Mouse (Mus musculus): ENCODE results near the gene Cdc42ep3.

The Cdc42ep3 gene

DNA sequence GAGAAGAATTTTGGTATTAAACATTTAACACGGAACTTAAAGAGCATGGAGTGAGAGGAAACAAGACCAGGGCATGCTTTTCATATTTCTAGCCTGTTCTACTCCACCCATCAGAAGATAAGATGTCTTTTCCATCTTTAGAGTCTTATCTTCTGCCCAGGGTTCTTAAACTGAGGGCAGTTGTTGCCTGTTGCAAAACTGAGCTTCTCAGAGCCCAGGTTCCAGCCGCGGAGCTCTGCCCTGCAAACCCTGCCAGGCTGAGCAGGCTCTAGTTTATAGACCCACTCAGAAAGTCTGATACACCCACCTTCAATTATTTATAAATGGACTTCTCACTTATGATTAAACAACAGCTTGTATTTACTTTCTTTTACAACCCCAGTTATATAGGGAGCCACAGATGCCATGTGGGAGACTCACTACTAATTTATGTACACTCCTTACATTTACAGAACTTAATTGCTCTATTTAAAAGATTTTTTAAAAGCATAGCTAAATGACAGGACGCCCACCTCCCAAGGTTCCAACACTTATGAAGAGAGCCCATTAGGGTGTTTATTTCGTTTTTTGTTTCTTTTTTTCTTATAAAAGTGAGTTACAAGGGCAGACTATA is 11.5 kb downstream of the Cdc42ep3 start:
- DNase-seq: no peak

- no peak for DNase-seq
Observed at GRCm38 (mm10) chr17:79342639-79343333, 12.1 kb downstream of the Cdc42ep3 start.

GRCm38 (mm10) chr17:79341946-79342470 is 12.9 kb downstream of the Cdc42ep3 start:
- no peak for DNase-seq

- DNase-seq: no peak
Observed at GRCm38 (mm10) chr17:79337494-79337893, 17.4 kb downstream of the Cdc42ep3 start.

DNA sequence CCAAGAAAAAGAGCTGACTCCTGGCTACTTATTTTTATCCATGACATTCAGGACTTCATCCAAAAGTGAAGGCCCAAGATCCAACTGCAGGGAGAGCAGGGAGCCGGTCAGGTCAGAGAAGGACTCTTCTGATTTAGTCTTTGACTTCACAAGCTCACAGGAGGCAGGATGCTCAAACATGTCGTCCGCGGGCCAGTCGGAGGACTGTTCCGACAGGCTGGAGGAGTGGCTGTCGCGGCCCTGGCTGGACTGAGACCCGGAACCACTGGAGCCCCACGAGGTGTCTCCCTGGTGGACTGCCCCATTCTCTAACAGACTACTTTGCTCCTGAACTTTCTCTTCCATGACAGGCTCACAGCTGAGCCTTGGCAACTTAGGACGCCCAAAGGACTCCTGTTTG is 20.2 kb downstream of the Cdc42ep3 start:
- no peak for DNase-seq

- no peak for DNase-seq
Observed at GRCm38 (mm10) chr17:79333650-79334049, 21.2 kb downstream of the Cdc42ep3 start.

DNA sequence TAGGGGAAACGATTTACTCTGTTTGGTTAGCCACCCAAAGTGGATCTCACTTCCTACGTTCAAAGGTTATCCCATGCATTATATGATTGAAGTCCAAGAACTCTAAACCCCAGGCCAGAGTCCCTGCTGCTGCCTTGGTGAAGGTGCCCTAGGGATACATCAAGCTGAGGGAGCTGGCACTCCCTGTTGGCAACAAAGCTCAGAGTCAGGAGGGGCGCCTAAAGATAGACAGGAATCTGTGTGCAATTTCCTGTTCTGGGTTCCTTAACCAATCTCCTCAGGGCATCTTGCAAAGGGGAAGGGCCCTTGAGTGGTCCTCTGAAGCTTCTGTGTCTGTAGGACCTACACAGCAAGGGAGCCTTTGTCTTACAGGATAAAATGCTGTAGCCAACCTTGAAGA is 22.0 kb downstream of the Cdc42ep3 start:
- DNase-seq: no peak

- DNase-seq: no peak
Observed at GRCm38 (mm10) chr17:79330397-79330796, 24.5 kb downstream of the Cdc42ep3 start.

GRCm38 (mm10) chr17:79326868-79327376 is 28.0 kb downstream of the Cdc42ep3 start:
- DNase-seq: no peak

DNA sequence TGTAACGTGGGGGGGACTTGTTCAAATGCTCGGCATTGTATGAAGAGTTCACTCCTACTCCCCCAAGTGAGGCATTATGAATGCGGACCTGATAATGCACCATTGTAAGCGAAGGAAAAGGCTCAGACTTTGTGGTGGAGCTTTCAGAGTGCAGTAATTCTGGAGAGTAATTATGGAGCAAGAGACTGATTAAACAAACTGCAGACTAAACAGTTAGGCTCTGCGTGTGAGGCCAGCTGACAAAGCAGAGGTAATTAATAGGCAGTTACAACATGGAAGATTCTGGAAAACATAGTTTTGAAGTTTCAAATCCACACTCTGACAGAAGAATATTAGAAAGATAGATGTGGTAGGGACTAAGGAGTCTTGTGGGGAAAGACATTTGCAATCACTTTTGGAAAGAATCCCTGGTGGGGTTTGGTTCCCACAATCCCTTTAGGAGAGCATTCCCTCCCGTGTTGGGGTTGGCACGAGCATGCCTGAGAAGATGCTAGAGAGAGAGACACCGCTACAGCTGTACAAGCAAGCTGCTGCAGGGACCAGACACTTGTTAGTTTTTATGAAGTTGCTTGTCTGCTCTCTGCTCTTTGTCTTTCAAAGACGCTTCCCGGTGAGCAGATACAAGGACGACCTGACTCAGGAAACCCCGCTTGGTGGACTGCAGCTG is 37.7 kb downstream of the Cdc42ep3 start:
- DNase-seq: no peak

GRCm38 (mm10) chr17:79315415-79316094 is 39.3 kb downstream of the Cdc42ep3 start:
- DNase-seq: no peak

- DNase-seq: no peak
Observed at GRCm38 (mm10) chr17:79310465-79310864, 44.4 kb downstream of the Cdc42ep3 start.

DNA sequence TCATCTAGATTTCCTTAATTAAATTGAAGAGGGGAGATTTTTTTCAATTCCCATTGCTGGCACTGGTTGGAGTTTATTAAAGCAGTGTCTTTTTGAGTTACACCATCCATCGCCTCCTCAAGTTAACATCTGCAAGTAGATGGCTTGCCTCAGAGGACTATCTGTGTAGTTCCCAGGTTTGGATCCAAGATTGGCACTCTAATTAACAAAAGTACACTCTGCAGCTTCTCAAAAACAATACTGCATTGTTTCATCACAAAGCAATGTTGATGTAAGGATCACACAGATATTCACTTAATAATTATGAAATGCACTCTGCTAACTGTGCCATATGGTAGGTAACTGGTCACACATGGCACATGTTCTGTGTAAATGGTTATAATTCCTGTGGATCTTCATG is 45.4 kb downstream of the Cdc42ep3 start:
- no peak for DNase-seq

GRCm38 (mm10) chr17:79305644-79306043 is 49.2 kb downstream of the Cdc42ep3 start:
- DNase-seq: no peak

GRCm38 (mm10) chr17:79303744-79304497 is 51.0 kb downstream of the Cdc42ep3 start:
- DNase-seq: no peak

GRCm38 (mm10) chr17:79303238-79303637 is 51.7 kb downstream of the Cdc42ep3 start:
- DNase-seq: no peak

DNA sequence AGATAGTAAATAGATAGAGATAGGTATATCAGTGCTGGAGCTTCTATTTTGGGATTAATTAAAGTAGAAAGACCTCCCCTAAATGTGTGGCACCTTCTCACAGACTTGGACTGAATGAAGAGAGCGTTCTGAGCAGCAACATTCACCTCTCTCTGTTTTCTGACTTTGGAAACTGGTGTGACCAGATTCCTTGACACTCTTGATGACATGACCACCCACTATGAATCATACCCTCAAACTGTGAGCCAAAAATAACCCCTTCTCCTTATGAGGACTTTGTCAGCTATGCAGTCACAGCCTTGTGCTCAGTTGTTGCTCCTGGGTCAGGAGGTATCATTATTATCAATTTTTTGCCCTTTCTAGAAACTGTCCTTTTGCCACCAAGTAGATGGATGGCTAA is 55.0 kb downstream of the Cdc42ep3 start:
- no peak for DNase-seq

DNA sequence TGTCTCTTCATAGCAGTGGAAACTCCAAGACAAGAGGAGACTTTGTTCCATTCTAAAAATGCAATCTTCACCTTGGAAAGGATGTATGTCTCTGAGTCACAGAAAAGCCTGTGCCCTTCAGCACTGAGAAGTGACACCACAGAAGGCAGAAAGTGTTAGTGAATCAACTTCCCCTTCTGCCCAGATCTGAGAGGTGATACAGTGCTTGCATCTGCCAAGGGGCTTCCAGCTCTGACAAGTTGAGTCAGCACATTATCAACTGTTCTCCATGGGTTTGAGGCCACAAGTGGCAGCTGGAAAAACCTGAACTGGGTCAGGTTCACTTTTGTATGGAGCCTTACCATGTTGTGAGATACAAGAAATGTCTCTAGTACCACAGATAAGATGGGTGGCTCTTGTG is 55.9 kb downstream of the Cdc42ep3 start:
- peak; percentile 13 to 20 for DNase-seq

DNA sequence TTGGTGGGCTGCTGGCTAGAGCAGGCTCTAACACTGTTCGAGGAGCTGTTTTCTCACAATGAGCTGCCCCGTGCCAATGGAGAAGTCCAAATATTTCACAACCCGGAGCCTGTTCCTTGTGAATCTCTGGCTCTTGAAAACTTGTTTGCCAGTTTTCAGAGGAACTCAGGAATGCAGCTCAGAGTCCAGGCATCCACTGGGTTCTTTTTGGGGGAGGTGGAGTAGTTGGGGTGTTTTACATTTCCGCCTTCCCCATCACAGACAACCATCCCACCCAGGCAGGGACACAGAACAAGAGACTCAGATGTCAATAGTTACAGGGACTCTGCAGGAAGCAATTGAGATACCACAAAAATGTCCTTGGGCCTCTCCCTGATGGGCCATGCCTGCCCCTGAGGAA is 59.0 kb downstream of the Cdc42ep3 start:
- DNase-seq: no peak

- DNase-seq: no peak
Observed at GRCm38 (mm10) chr17:79291672-79292071, 63.2 kb downstream of the Cdc42ep3 start.

DNA sequence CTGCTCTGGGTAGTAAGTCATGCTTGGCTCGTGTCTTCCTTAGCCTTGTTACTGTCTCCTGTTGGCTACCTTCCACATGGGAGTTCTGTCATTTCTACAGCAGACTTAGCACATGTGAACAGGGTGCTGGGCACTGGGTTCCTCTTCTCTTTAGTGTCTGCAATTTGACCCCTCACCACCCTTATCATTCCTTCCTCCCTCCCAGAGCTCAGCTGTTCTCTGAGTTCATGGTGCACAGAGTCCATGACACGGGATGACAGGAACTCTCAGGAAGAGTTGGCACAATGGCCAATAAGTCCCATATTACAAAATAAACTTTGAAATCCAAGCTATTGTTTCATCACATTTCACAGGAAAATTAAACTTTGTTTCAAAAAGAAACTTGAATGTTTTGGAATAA is 64.2 kb downstream of the Cdc42ep3 start:
- no peak for DNase-seq

DNA sequence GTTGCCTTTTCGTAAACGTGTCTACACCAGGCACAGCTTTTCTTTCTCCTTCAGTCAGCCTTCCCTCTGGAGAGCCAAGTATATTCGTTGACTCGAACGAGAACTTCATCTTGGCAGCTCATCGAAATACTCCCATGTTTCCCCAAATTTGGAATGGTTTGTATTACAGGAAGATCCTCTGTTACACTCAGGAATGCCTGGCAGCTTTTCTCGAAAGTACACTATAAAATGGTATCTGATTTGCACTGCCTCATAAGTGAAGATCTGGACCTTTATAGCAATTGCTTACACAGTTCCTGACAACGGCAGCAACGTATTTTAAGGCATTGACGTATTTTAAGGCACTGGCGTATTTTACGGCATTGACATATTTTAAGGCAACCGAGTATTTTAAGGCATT is 67.6 kb downstream of the Cdc42ep3 start:
- DNase-seq: no peak

Data from B cell, adult 2 months (primary cell).